Mouse (Mus musculus) testis, adult 2 months (tissue): ENCODE measurements at regions not wholly inside any gene's neighbourhood (a gene's known extent, or its start where the extent isn't known, plus 50 kb on each side); places are given as distances from the start of the nearest gene placed in this dataset.

ENCODE experiments used
- CTCF ChIP-seq: fragments of 200-500 bp; IDR thresholded peaks from 2 replicates; pipeline ENCODE4 v1.5.1; 2012; ENCODE audit warnings: low read depth, mild to moderate bottlenecking, inconsistent platforms, low read length, moderate library complexity; ENCODE audit not compliant: control insufficient read depth, insufficient read depth, insufficient replicate concordance
- POLR2A ChIP-seq: fragments of 200-500 bp; IDR thresholded peaks from 2 replicates; pipeline ENCODE4 v1.6.1; 2012; ENCODE audit warnings: low read depth, mild to moderate bottlenecking, inconsistent platforms, low read length, moderate library complexity; ENCODE audit not compliant: control insufficient read depth

DNA sequence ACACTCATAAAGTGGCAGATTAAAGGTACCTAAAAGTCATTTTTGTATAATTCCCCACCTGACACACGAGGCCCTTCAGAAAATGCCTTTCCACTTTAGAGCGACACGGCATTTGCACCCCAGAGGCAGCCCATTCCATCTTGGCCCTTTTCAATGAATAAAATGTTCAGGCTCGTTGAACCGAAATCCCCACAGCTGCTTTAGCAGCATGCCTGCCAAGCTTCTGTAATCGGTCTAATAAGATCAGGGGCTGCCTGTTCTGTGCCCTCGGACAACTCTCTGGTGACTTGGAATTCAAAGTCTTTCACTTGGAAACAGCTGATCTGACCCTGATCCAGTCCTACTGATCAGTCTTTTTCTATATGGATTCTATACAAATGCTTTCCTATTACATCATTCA, 123.3 kb upstream of the Spon1 start:
- TF ChIP-seq CTCF (no peak), POLR2A (no peak)
